Mouse (Mus musculus) left cerebral cortex, postnatal 36 days (tissue): ENCODE measurements around the gene Wbp1. TPM values are rescaled to one million over a fixed set of nuclear protein-coding genes. Genes with fewer than 3 reads are reported as not detected.

ENCODE experiments used
- microRNA-seq: library from miRNA; unstranded; fragments of <30 nt; microRNA quantifications from one replicate; pipeline ENCODE4 v1.2.0, GENCODE M21; 2022
- total RNA-seq, 2 experiments: library from RNA; stranded (reverse); gene quantifications; 2 replicates each; pipeline ENCODE4 v1.2.3; 2021

Gene Wbp1
- total RNA-seq, 2 experiments from 2014 or later, result 33.5 to 46.6 TPM

Small RNAs within 50 kb of the gene (microRNA-seq; reads per million reads assigned to microRNA genes)
- gene Mir3470a, result not detected

Other genes with a start within 250 kb of the Wbp1 start
- gene Sema4f, start 181.8 kb downstream of the Wbp1 start, total RNA-seq, result 10 to 100 TPM; 37.2 to 39.0 TPM
- gene M1ap, start 174.7 kb downstream of the Wbp1 start, total RNA-seq, result under 1 TPM in 1 of 2 experiments, not detected in 1; 0.22 TPM
- gene Dok1, start 88.1 kb downstream of the Wbp1 start, total RNA-seq, result 1 to 10 TPM; 1.9 to 2.3 TPM
- gene Loxl3, start 87.4 kb downstream of the Wbp1 start, total RNA-seq, result 1 to 10 TPM; 2.7 to 4.9 TPM
- gene Aup1, start 67.0 kb downstream of the Wbp1 start, total RNA-seq, result 100 to 1,000 TPM; 112 to 131 TPM
- 10 to 100 TPM; 41.6 to 48.5 TPM for gene Htra2, start 66.3 kb downstream of the Wbp1 start, total RNA-seq
- under 1 TPM; 0.37 to 0.97 TPM for gene Dqx1, start 63.7 kb downstream of the Wbp1 start, total RNA-seq
- gene Tlx2, start 51.3 kb downstream of the Wbp1 start, total RNA-seq, result not detected
- 10 to 100 TPM; 21.6 to 35.9 TPM for gene Pcgf1, start 43.7 kb downstream of the Wbp1 start, total RNA-seq
- gene Lbx2, start 35.2 kb downstream of the Wbp1 start, total RNA-seq, result not detected
- 1 to 10 TPM; 5.1 to 9.0 TPM for gene Ccdc142, start 20.0 kb downstream of the Wbp1 start, total RNA-seq
- gene Gm42688, start 19.9 kb downstream of the Wbp1 start, total RNA-seq, result 1 to 10 TPM; 5.3 to 5.9 TPM
- gene Mrpl53, start 12.5 kb downstream of the Wbp1 start, total RNA-seq, result 10 to 100 TPM; 54.4 to 58.7 TPM
- gene Mogs, start 6.1 kb downstream of the Wbp1 start, total RNA-seq, result 10 to 100 TPM; 29.4 to 30.0 TPM
- 10 to 100 TPM; 20.5 to 26.0 TPM for gene Ino80b, start 3.9 kb upstream of the Wbp1 start, total RNA-seq
- gene Rtkn, start 13.9 kb upstream of the Wbp1 start, total RNA-seq, result 100 to 1,000 TPM in 1 of 2 experiments, 10 to 100 TPM in 1; 88.7 to 105 TPM
- gene Wdr54, start 34.8 kb upstream of the Wbp1 start, total RNA-seq, result 10 to 100 TPM; 29.1 to 31.3 TPM
- 10 to 100 TPM; 27.4 to 31.5 TPM for gene 1700003E16Rik, start 34.8 kb upstream of the Wbp1 start, total RNA-seq
- gene Dctn1, start 44.4 kb upstream of the Wbp1 start, total RNA-seq, result 100 to 1,000 TPM; 373 to 386 TPM
- under 1 TPM; 0.25 to 0.69 TPM for gene Slc4a5, start 98.3 kb upstream of the Wbp1 start, total RNA-seq
- gene Mthfd2, start 204.3 kb upstream of the Wbp1 start, total RNA-seq, result 1 to 10 TPM; 4.6 to 6.2 TPM
- 10 to 100 TPM; 19.0 to 20.8 TPM for gene Mob1a, start 204.5 kb upstream of the Wbp1 start, total RNA-seq
- 10 to 100 TPM; 46.8 to 50.5 TPM for gene Bola3, start 227.6 kb upstream of the Wbp1 start, total RNA-seq